ENCODE assay signal across 22 mouse cellular contexts in the genomic region with DNA sequence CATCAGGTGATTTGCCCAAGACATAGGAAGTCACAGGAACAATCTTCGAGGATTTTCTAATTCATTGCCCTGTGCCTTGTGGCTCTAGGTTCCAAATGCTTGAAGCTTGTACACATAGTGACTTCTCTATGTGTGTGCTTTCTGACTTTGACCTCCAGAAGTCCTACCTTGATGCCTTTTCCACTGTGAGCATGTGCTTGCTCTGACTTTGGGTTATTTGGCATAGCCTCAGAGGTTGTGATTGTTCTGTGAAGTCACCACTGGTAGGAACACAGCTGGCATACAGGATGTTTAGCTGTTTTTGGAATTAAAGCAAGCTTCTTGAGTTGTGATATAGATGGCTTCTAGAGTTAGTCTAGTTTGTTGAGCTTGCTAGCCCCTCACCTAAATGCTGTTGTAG.
DNase-seq lines count a peak whose midpoint lies in the region; ATAC-seq and TF ChIP-seq lines count a peak whose summit lies in the region.
"Had no signal": no experiment of that assay in that cellular context is flagged by ENCODE, and none has a peak within 500 bp of the region (broad histone marks: within the 10 kb centered on the region; RNA-seq: fewer than 3 reads in every experiment).

No protein-coding gene starts in this region.

- H3K36me3 ChIP-seq in kidney, adult 2 months (ENCODE audit: control insufficient read depth, insufficient read depth, low read length), result no peaks in the 10 kb centered on the region
- H3K36me3 ChIP-seq in kidney, embryonic 15.5 days, result no peaks in the 10 kb centered on the region
- no peaks in the 10 kb centered on the region for H3K36me3 ChIP-seq in intestine, postnatal 0 days (ENCODE audit: control insufficient read depth, insufficient read depth)
- H3K36me3 ChIP-seq: heart, embryonic 12.5 days; heart, embryonic 15.5 days; hindbrain, embryonic 15.5 days had no signal

- no peak for TF ChIP-seq POLR2A in kidney, adult 2 months (IDR thresholded peaks at IDR 0.05; ENCODE audit: low read depth, low read length)
- no peak for TF ChIP-seq POLR2A in cerebellum, adult 2 months (IDR thresholded peaks at IDR 0.05; ENCODE audit: borderline replicate concordance, insufficient read depth, low read length)

- no peak for ATAC-seq in kidney, embryonic 15.5 days (replicated peaks; ENCODE audit: low FRiP score)
- no peak for ATAC-seq in intestine, postnatal 0 days
- ATAC-seq: activated CD4-positive, CD25-positive, alpha-beta regulatory T cell, adult 4 months; forebrain, embryonic 14.5 days; forebrain, postnatal 0 days had no signal

- H3K9ac ChIP-seq in kidney, embryonic 15.5 days, result no peak overlapping the region
- no peak overlapping the region for H3K9ac ChIP-seq in intestine, postnatal 0 days (ENCODE audit: low read depth, low read length)
- H3K9ac ChIP-seq: forebrain, postnatal 0 days; heart, embryonic 12.5 days; heart, embryonic 15.5 days; hindbrain, embryonic 15.5 days had no signal

- no peak overlapping the region for H3K4me2 ChIP-seq in kidney, embryonic 15.5 days
- no peak overlapping the region for H3K4me2 ChIP-seq in intestine, postnatal 0 days (replicated peaks; ENCODE audit: low read depth)
- H3K4me2 ChIP-seq: heart, embryonic 12.5 days; heart, embryonic 15.5 days; hindbrain, embryonic 15.5 days had no signal

- peaks cover 21% of the 10 kb centered on the region for H3K4me1 ChIP-seq in kidney, adult 2 months (ENCODE audit: control insufficient read depth, insufficient read depth, low read length)
- H3K4me1 ChIP-seq in kidney, embryonic 15.5 days, result peaks cover 3% of the 10 kb centered on the region; the same call in 1 of the 2 replicates
- H3K4me1 ChIP-seq in intestine, postnatal 0 days (replicated peaks; ENCODE audit: control insufficient read depth, insufficient read depth, low read length), result peaks cover 7% of the 10 kb centered on the region
- H3K4me1 ChIP-seq in cerebellum, adult 2 months (ENCODE audit: control insufficient read depth, insufficient read depth, low read length), result peaks cover 10% of the 10 kb centered on the region
- H3K4me1 ChIP-seq: hindbrain, embryonic 15.5 days had no signal

- H3K4me3 ChIP-seq in kidney, adult 2 months (ENCODE audit: insufficient read depth, low read depth, low read length), result no peak overlapping the region
- H3K4me3 ChIP-seq in kidney, embryonic 15.5 days (replicated peaks), result no peak overlapping the region
- no peak overlapping the region for H3K4me3 ChIP-seq in intestine, postnatal 0 days (ENCODE audit: low read depth, low read length)
- H3K4me3 ChIP-seq in cerebellum, adult 2 months (replicated peaks; ENCODE audit: insufficient read depth, low read depth, low read length), result no peak overlapping the region
- H3K4me3 ChIP-seq: gastrocnemius, adult 2 months; heart, embryonic 12.5 days; heart, embryonic 15.5 days; hindbrain, embryonic 15.5 days had no signal

- H3K27ac ChIP-seq in kidney, adult 2 months (ENCODE audit: insufficient read depth, low read depth, low read length), result peak overlapping the region; percentile 73
- H3K27ac ChIP-seq in kidney, embryonic 15.5 days, result no peak overlapping the region
- peak overlapping the region; percentile 89 for H3K27ac ChIP-seq in intestine, postnatal 0 days (ENCODE audit: low read depth, low read length)
- no peak overlapping the region for H3K27ac ChIP-seq in cerebellum, adult 2 months (ENCODE audit: insufficient read depth, low read length)
- H3K27ac ChIP-seq: gastrocnemius, adult 2 months; heart, embryonic 15.5 days; hindbrain, embryonic 15.5 days had no signal

- no peaks in the 10 kb centered on the region for H3K27me3 ChIP-seq in kidney, adult 2 months (replicated peaks; ENCODE audit: control insufficient read depth, insufficient read depth, low read length)
- no peaks in the 10 kb centered on the region for H3K27me3 ChIP-seq in kidney, embryonic 15.5 days
- no peaks in the 10 kb centered on the region for H3K27me3 ChIP-seq in intestine, postnatal 0 days (replicated peaks; ENCODE audit: control insufficient read depth, insufficient read depth, low read length)
- no peaks in the 10 kb centered on the region for H3K27me3 ChIP-seq in cerebellum, adult 2 months (ENCODE audit: control insufficient read depth, insufficient read depth, low read length)
- H3K27me3 ChIP-seq: heart, embryonic 12.5 days; heart, embryonic 15.5 days; hindbrain, embryonic 15.5 days had no signal

- H3K9me3 ChIP-seq in kidney, embryonic 15.5 days (replicated peaks), result no peaks in the 10 kb centered on the region
- H3K9me3 ChIP-seq in intestine, postnatal 0 days (ENCODE audit: control insufficient read depth), result no peaks in the 10 kb centered on the region
- H3K9me3 ChIP-seq: heart, embryonic 12.5 days; heart, embryonic 15.5 days; hindbrain, embryonic 15.5 days had no signal

- peak; percentile 59 for DNase-seq in heart, adult 11 months
- no peak for DNase-seq in heart, postnatal 14 days
- DNase-seq in kidney, adult 2 months, result peak; percentile 65
- DNase-seq in cerebellum, adult 2 months, result no peak
- DNase-seq: adrenal gland, adult 8-10 months; adrenal gland, postnatal 25 days; cerebellum, adult 11-12 months; cerebellum, adult 9-10 months; cerebellum, postnatal 14 days; forebrain, postnatal 0 days; gastrocnemius, adult 2 months; gastrocnemius, postnatal 14 days; heart, adult 18-20 months; heart, postnatal 10 days; heart, postnatal 4 days had no signal

- intact Hi-C loops in heart, postnatal 14 days (cut with DNase I), result loop anchor here (5.0 to 10.0 kb wide), 3 partner anchors 72 to 505 kb away; no protein-coding TSS in a partner anchor

- TF ChIP-seq CTCF in kidney, adult 2 months (conservative IDR thresholded peaks at IDR 0.05; ENCODE audit: insufficient read depth, insufficient read length, low read depth, low read length), result no peak
- no peak for TF ChIP-seq CTCF in intestine, postnatal 0 days (IDR thresholded peaks at IDR 0.05; ENCODE audit: low read depth)
- no peak for TF ChIP-seq CTCF in cerebellum, adult 2 months (IDR thresholded peaks at IDR 0.05; ENCODE audit: borderline replicate concordance, insufficient read depth, low read depth, low read length)

- WGBS in kidney, adult 2 months, result 53% methylated on average over 1 of the region's 1 CpGs
- 85% methylated on average over 1 of the region's 1 CpGs for WGBS in kidney, embryonic 15.5 days
- WGBS in intestine, postnatal 0 days, result 76% methylated on average over 1 of the region's 1 CpGs
- WGBS in cerebellum, adult 2 months, result 90% methylated on average over 1 of the region's 1 CpGs

Comparison
In these comparisons a context has a peak if more than half of its experiments do, and no peak if none do; other contexts are left out.
1. DNase-seq: peak in heart, adult 11 months (single experiment) and kidney, adult 2 months (single experiment); none in heart, postnatal 14 days (0 of 2) and cerebellum, adult 2 months (0 of 2).
2. H3K27ac ChIP-seq: peak in kidney, adult 2 months (single experiment) and intestine, postnatal 0 days (single experiment); none in kidney, embryonic 15.5 days (single experiment) and cerebellum, adult 2 months (single experiment).